Mouse (Mus musculus) NIH3T3 (cell line): ENCODE measurements around the gene Nkain4.
A peak's percentile ranks its signal among the peaks of the same experiment; 100 is the strongest.

Experiments used
- DNase-seq: peaks from one replicate; pipeline ENCODE4 v3.0.0-alpha.2; 2012; ENCODE audit warnings: low read depth

The Nkain4 gene

GRCm38 (mm10) chr2:180949947-180950346, 4.6 kb downstream of the Nkain4 start:
- DNase-seq = no peak

- DNase-seq = peak; percentile 66
Observed at GRCm38 (mm10) chr2:180941869-180942268, 12.6 kb downstream of the Nkain4 start.

GRCm38 (mm10) chr2:180940187-180940586, 14.3 kb downstream of the Nkain4 start:
- no peak for DNase-seq

GRCm38 (mm10) chr2:180932418-180932817, 22.1 kb downstream of the Nkain4 start:
- no peak for DNase-seq

GRCm38 (mm10) chr2:180928723-180929122, 25.8 kb downstream of the Nkain4 start, which contains the start of gene Birc7:
Gene Birc7 (plus strand): TSS chr2:180929023.
- DNase-seq = no peak

- peak; percentile 89 for DNase-seq
Observed at GRCm38 (mm10) chr2:180925176-180925575, 29.3 kb downstream of the Nkain4 start.

GRCm38 (mm10) chr2:180922739-180923138, 31.8 kb downstream of the Nkain4 start:
- DNase-seq = no peak

GRCm38 (mm10) chr2:180920810-180921400, 33.6 kb downstream of the Nkain4 start, which contains the start of gene Ythdf1:
Gene Ythdf1 (minus strand): TSS chr2:180920949.
- peak; percentile 98 for DNase-seq

GRCm38 (mm10) chr2:180919913-180920809, 34.3 kb downstream of the Nkain4 start:
- DNase-seq = peak; percentile 15

GRCm38 (mm10) chr2:180915886-180916433, 38.5 kb downstream of the Nkain4 start:
- DNase-seq = peak; percentile 37

GRCm38 (mm10) chr2:180910928-180911327, 43.6 kb downstream of the Nkain4 start:
- no peak for DNase-seq

- DNase-seq = no peak
Observed at GRCm38 (mm10) chr2:180905556-180906221, 48.8 kb downstream of the Nkain4 start.

- DNase-seq = no peak
Observed at GRCm38 (mm10) chr2:180904435-180905208, 49.9 kb downstream of the Nkain4 start.

GRCm38 (mm10) chr2:180902086-180902485, 52.4 kb downstream of the Nkain4 start:
- DNase-seq = peak; percentile 66

GRCm38 (mm10) chr2:180897857-180898256, 56.6 kb downstream of the Nkain4 start:
- DNase-seq = no peak

- no peak for DNase-seq
Observed at GRCm38 (mm10) chr2:180896819-180897625, 57.5 kb downstream of the Nkain4 start.

- DNase-seq = no peak
Observed at GRCm38 (mm10) chr2:180895837-180896525, 58.5 kb downstream of the Nkain4 start.

GRCm38 (mm10) chr2:180895321-180895720, 59.2 kb downstream of the Nkain4 start:
- no peak for DNase-seq

GRCm38 (mm10) chr2:180894734-180895133, 59.8 kb downstream of the Nkain4 start:
- DNase-seq = peak; percentile 70

GRCm38 (mm10) chr2:180894029-180894623, 60.4 kb downstream of the Nkain4 start:
- no peak for DNase-seq
